Mouse (Mus musculus): ENCODE measurements around the gene Rora. TPM values are rescaled to one million over a fixed set of nuclear protein-coding genes. Genes with fewer than 3 reads are reported as not detected.

The Rora gene
- polyA plus RNA-seq, 2 experiments: 4.5 to 10.1 TPM

DNA sequence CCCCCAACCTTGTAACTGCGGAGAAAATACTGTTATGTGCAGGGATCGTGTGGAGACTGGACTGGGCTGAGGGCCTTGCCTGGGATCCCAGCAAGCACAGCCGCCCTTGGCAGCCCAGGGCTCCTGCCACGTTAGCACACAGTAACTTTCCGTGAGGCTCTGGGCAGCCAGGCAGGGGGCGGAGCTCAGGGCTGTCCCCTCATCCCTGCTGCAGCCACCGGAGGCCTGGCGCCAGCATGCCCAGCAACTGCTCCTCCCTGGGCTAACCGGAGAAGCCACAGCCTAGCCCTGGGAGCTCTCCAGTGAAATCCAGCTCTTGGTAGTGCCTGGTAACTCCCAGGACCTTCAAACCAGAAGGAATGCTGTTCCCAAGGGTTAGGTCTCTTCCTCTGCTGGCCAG lies 605.8 kb downstream of the Rora start:
- H3K9ac ChIP-seq (ENCODE audit: low read depth, low read length, severe bottlenecking): 0 out of 2 replicates have a peak overlapping the region, but pooled peaks have one; percentile 32

DNA sequence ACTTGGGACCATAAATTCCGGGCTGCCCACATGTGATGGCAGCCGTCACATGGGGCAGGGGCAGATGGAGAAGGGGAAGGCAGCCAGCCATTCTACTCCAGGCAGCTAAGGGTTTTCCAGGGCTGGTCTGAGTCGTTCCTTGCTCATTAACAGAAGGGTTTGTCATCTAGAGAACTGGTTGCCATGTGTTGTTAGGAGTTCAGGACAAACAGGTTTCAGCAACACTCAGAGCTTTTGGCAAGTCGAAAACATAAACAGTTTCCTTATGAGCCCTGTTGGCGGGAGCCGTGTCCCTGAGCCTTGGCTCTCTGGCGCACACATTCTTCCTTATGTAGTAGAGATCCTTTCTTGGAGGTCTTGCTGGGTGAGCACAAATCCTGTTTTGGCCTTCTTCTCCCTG lies 611.6 kb downstream of the Rora start:
- DNase-seq (ENCODE audit: low spot score) (peak; percentile 21), ATAC-seq (ENCODE audit: low FRiP score, low read depth) (0 out of 2 replicates have a peak, but pooled peaks have one; percentile 9)
- H3K4me2 ChIP-seq (replicated peaks; ENCODE audit: low read depth, low read length, severe bottlenecking): no peak overlapping the region
- H3K27me3 ChIP-seq (ENCODE audit: control insufficient read depth, insufficient read depth, low read length): no peaks in the 10 kb centered on the region
- WGBS: 46% methylated on average over 7 of the region's 7 CpGs
- H3K9ac ChIP-seq (ENCODE audit: low read depth, low read length, severe bottlenecking): no peak overlapping the region
- H3K4me1 ChIP-seq (ENCODE audit: control insufficient read depth, insufficient read depth, low read length): no peaks in the 10 kb centered on the region
- no peak overlapping the region for H3K4me3 ChIP-seq (replicated peaks; ENCODE audit: low read length)
- no peak for TF ChIP-seq POLR2A (IDR thresholded peaks at IDR 0.05; ENCODE audit: borderline replicate concordance, extremely low read depth, insufficient read depth, insufficient read length)
- no peaks in the 10 kb centered on the region for H3K36me3 ChIP-seq (ENCODE audit: control insufficient read depth, insufficient read depth, low read length)
- no peak overlapping the region for H3K27ac ChIP-seq (replicated peaks; ENCODE audit: low read depth, low read length)
- no peaks in the 10 kb centered on the region for H3K9me3 ChIP-seq (ENCODE audit: control insufficient read depth, low read length)

More for the DNA sequence above, 605.8 kb downstream of the Rora start:
- Histone ChIP-seq H3K4me1 (ENCODE audit: control insufficient read depth, insufficient read depth, low read length) (peaks cover 16% of the 10 kb centered on the region), H3K4me2 (replicated peaks; ENCODE audit: low read depth, low read length, severe bottlenecking) (peak overlapping the region; percentile 24; the same call in 1 of the 2 replicates), H3K4me3 (replicated peaks; ENCODE audit: low read length) (no peak overlapping the region), H3K9me3 (ENCODE audit: control insufficient read depth, low read length) (no peaks in the 10 kb centered on the region), H3K27ac (replicated peaks; ENCODE audit: low read depth, low read length) (no peak overlapping the region), H3K36me3 (ENCODE audit: control insufficient read depth, insufficient read depth, low read length) (no peaks in the 10 kb centered on the region), H3K27me3 (ENCODE audit: control insufficient read depth, insufficient read depth, low read length) (no peaks in the 10 kb centered on the region)
- ATAC-seq (ENCODE audit: low FRiP score, low read depth) (peak; percentile 55; the same call in 1 of the 2 replicates), DNase-seq (ENCODE audit: low spot score) (peak; percentile 55)
- WGBS: 8% methylated on average over 9 of the region's 9 CpGs
- no peak for TF ChIP-seq POLR2A (IDR thresholded peaks at IDR 0.05; ENCODE audit: borderline replicate concordance, extremely low read depth, insufficient read depth, insufficient read length)

DNA sequence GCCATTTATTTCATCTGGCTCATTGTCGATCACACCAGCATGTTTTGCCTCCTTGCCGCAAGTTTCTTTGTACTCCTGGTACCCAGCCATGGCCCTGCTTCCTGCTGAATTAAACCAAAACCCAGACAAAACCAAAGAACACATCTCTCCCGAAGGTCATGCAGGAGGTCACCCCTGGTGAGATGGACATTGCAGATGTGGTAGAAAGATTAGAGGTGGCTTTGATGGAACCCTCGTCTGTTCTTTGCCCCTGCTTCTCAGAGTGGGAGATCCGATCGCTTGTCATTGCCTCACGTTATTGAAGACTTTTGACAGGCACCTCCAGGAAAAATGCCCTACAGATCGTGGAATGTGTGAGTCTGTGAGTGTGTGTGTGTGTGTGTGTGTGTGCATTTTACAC lies 616.8 kb downstream of the Rora start:
- Histone ChIP-seq H3K4me1 (ENCODE audit: control insufficient read depth, insufficient read depth, low read length) (peaks cover 2% of the 10 kb centered on the region; the same call in 1 of the 2 replicates), H3K4me3 (replicated peaks; ENCODE audit: low read length) (no peak overlapping the region), H3K36me3 (ENCODE audit: control insufficient read depth, insufficient read depth, low read length) (no peaks in the 10 kb centered on the region), H3K9me3 (ENCODE audit: control insufficient read depth, low read length) (no peaks in the 10 kb centered on the region), H3K27me3 (ENCODE audit: control insufficient read depth, insufficient read depth, low read length) (no peaks in the 10 kb centered on the region), H3K4me2 (replicated peaks; ENCODE audit: low read depth, low read length, severe bottlenecking) (no peak overlapping the region), H3K27ac (replicated peaks; ENCODE audit: low read depth, low read length) (no peak overlapping the region), H3K9ac (ENCODE audit: low read depth, low read length, severe bottlenecking) (no peak overlapping the region)
- no peak for ATAC-seq (ENCODE audit: low FRiP score, low read depth)
- no peak for DNase-seq (ENCODE audit: low spot score)
- 54% methylated on average over 8 of the region's 8 CpGs for WGBS
- no peak for TF ChIP-seq POLR2A (IDR thresholded peaks at IDR 0.05; ENCODE audit: borderline replicate concordance, extremely low read depth, insufficient read depth, insufficient read length)

DNA sequence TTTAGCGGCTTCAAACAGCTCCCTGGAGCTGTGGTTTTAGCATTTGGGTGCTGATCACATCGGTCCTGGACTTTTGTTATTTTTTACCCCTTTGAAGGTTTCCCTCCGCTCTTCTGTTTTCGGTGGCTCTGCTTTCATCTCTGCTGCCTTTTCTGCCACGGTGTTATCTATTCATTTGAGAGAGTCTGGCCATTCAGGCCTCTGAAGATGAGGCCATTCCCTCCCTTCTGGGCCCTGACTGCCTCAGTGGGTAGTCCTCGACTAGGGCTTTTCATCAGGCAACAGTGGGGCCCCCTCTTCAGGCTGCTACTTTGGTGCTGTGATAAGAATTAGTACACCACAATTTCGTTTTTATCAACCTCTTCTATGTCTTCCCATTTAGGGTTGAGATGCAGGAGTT lies 617.3 kb downstream of the Rora start:
- Histone ChIP-seq H3K27ac (replicated peaks; ENCODE audit: low read depth, low read length) (no peak overlapping the region), H3K36me3 (ENCODE audit: control insufficient read depth, insufficient read depth, low read length) (no peaks in the 10 kb centered on the region), H3K27me3 (ENCODE audit: control insufficient read depth, insufficient read depth, low read length) (no peaks in the 10 kb centered on the region), H3K4me2 (replicated peaks; ENCODE audit: low read depth, low read length, severe bottlenecking) (no peak overlapping the region), H3K4me3 (replicated peaks; ENCODE audit: low read length) (no peak overlapping the region), H3K9me3 (ENCODE audit: control insufficient read depth, low read length) (no peaks in the 10 kb centered on the region), H3K9ac (ENCODE audit: low read depth, low read length, severe bottlenecking) (no peak overlapping the region), H3K4me1 (ENCODE audit: control insufficient read depth, insufficient read depth, low read length) (peaks cover 2% of the 10 kb centered on the region; the same call in 1 of the 2 replicates)
- 32% methylated on average over 7 of the region's 7 CpGs for WGBS
- DNase-seq (ENCODE audit: low spot score) (no peak), ATAC-seq (ENCODE audit: low FRiP score, low read depth) (no peak)
- no peak for TF ChIP-seq POLR2A (IDR thresholded peaks at IDR 0.05; ENCODE audit: borderline replicate concordance, extremely low read depth, insufficient read depth, insufficient read length)

DNA sequence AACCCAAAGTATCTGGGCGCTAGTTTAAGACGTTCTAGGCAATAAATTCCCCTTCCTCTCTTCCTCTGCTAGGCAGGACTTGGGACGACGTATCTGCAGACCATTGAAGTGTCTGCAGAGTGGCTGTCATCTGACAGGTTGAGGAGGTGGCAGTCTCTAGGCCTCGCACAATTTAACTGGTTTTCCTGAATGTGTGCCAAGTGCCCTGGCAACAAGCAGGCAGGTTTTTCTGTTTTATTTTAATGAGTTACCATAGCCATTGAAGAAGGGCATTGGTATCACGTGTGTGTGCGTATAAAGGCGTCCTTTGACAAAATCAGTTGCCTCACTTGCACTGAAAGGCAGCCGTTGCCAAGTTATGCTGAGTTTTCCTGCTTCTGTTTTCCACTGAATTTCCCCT lies 619.3 kb downstream of the Rora start:
- Histone ChIP-seq H3K9ac (ENCODE audit: low read depth, low read length, severe bottlenecking) (no peak overlapping the region), H3K4me3 (replicated peaks; ENCODE audit: low read length) (no peak overlapping the region), H3K36me3 (ENCODE audit: control insufficient read depth, insufficient read depth, low read length) (no peaks in the 10 kb centered on the region), H3K4me2 (replicated peaks; ENCODE audit: low read depth, low read length, severe bottlenecking) (no peak overlapping the region), H3K9me3 (ENCODE audit: control insufficient read depth, low read length) (no peaks in the 10 kb centered on the region), H3K27me3 (ENCODE audit: control insufficient read depth, insufficient read depth, low read length) (no peaks in the 10 kb centered on the region), H3K4me1 (ENCODE audit: control insufficient read depth, insufficient read depth, low read length) (peaks cover 2% of the 10 kb centered on the region; the same call in 1 of the 2 replicates), H3K27ac (replicated peaks; ENCODE audit: low read depth, low read length) (no peak overlapping the region)
- ATAC-seq (ENCODE audit: low FRiP score, low read depth) (no peak), DNase-seq (ENCODE audit: low spot score) (no peak)
- WGBS: 33% methylated on average over 9 of the region's 9 CpGs
- TF ChIP-seq POLR2A (IDR thresholded peaks at IDR 0.05; ENCODE audit: borderline replicate concordance, extremely low read depth, insufficient read depth, insufficient read length): no peak
